Mouse (Mus musculus): ENCODE measurements around the gene Cct8l1.

- no peak for TF ChIP-seq FLI1 (IDR thresholded peaks at IDR 0.05; ENCODE audit: low read length)
- no peak for TF ChIP-seq GATA1 (IDR thresholded peaks at IDR 0.05; ENCODE audit: borderline replicate concordance, low read length)
Observed at GRCm38 (mm10) chr5:25528851-25529528, 13.1 kb downstream of the Cct8l1 start.

All from megakaryocyte, embryonic 14.5 days (primary cell).